Mouse (Mus musculus) liver, postnatal 0 days (tissue): ENCODE data around the gene Fam122b. TPM values are rescaled to one million over a fixed set of nuclear protein-coding genes. Genes with fewer than 3 reads are reported as not detected.

Experiments
- ATAC-seq: fragments of 200-750 bp; cut with Nextera tagmentation; 2 replicates; pipeline ENCODE4 v1.8.0; 2017; ENCODE audit warnings: mild to moderate bottlenecking, moderate library complexity
- DNase-seq: peaks from one replicate; pipeline ENCODE4 v3.0.0-alpha.2; 2016
- H3K27ac ChIP-seq: fragments of 300-500 bp; sonication (generic); 2 replicates; pipeline ENCODE4 v1.5.1; 2014; ENCODE audit warnings: antibody characterized with exemption, moderate library complexity, mild to moderate bottlenecking, low read depth
- H3K27me3 ChIP-seq: fragments of 300-500 bp; sonication (generic); 2 replicates; pipeline ENCODE4 v1.6.1; 2014; ENCODE audit warnings: low read length, control low read depth, mixed read lengths; ENCODE audit not compliant: insufficient read depth
- H3K36me3 ChIP-seq: fragments of 300-500 bp; sonication (generic); replicated peaks from 2 replicates; pipeline ENCODE4 v1.6.1; 2014; ENCODE audit warnings: mild to moderate bottlenecking, control low read depth, low read length, moderate library complexity, mixed read lengths; ENCODE audit not compliant: insufficient read depth
- H3K4me1 ChIP-seq: fragments of 300-500 bp; sonication (generic); 2 replicates; pipeline ENCODE4 v1.6.1; 2014; ENCODE audit warnings: antibody characterized with exemption, mild to moderate bottlenecking, control low read depth; ENCODE audit not compliant: insufficient read depth
- H3K4me2 ChIP-seq: fragments of 300-500 bp; sonication (generic); 2 replicates; pipeline ENCODE4 v1.6.1; 2014; ENCODE audit warnings: low read depth, mild to moderate bottlenecking, low read length, moderate library complexity, mixed read lengths
- H3K4me3 ChIP-seq: fragments of 300-500 bp; sonication (generic); 2 replicates; pipeline ENCODE4 v1.5.1; 2014; ENCODE audit warnings: low read depth, low read length
- H3K9ac ChIP-seq: fragments of 300-500 bp; sonication (generic); replicated peaks from 2 replicates; pipeline ENCODE4 v1.6.1; 2014; ENCODE audit warnings: mild to moderate bottlenecking, moderate library complexity
- H3K9me3 ChIP-seq: fragments of 300-500 bp; sonication (generic); 2 replicates; pipeline ENCODE4 v1.6.1; 2016; ENCODE audit warnings: mild to moderate bottlenecking, control low read depth, low read length, mixed read lengths
- CTCF ChIP-seq: sonication (generic); IDR thresholded peaks from 2 replicates; pipeline ENCODE4 v1.5.1; 2016; ENCODE audit warnings: antibody characterized with exemption, low read depth
- EP300 ChIP-seq: IDR thresholded peaks from 2 replicates; pipeline ENCODE4 v1.6.1; 2016; ENCODE audit warnings: antibody characterized with exemption, low read depth, mild to moderate bottlenecking
- WGBS: fragments of 180-500 bp; shearing (Covaris S2); extraction: QIAGEN DNeasy Blood & Tissue Kit; methylation state at CpG from one replicate; pipeline ENCODE4 v1.1.7; 2014; ENCODE audit not compliant: insufficient replicate concordance; 5-methylcytosine and 5-hydroxymethylcytosine counted together
- polyA plus RNA-seq: library from polyadenylated mRNA; unstranded; fragments of >200 nt; fragmentation: Nextera tagmentation; extraction: Ambion mirVana; gene quantifications from 2 replicates; pipeline ENCODE4 v1.2.1, GENCODE M21; 2015

The Fam122b gene
- polyA plus RNA-seq, 1 experiment from 2014 or later = 2.3 TPM

DNA sequence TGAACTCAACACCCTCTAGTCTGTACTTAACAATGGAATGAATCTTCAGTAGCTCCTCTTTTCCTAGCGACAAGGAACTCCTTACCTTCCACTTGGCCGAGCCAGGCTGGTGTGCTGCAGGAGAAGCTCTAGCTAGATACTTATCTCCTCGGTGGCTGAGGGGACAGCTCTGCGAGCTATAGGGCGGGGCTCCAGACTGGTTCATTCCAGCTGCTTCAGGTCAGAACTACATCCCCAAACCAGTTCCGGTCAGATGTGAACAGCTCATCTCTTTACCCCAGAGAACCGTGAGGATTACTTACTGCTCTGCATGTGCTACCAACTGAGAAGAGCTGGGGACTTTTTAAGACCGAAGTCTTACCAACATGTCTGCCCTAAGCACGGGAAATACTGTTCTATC, 3.4 kb downstream of the Fam122b start:
- WGBS = 58% methylated on average over 9 of the region's 9 CpGs
- Histone ChIP-seq H3K36me3 (no peaks in the 10 kb centered on the region), H3K4me2 (no peak overlapping the region), H3K9me3 (no peaks in the 10 kb centered on the region), H3K4me1 (peaks cover 4% of the 10 kb centered on the region; the same call in 1 of the 2 replicates), H3K4me3 (no peak overlapping the region), H3K27me3 (no peaks in the 10 kb centered on the region; the same call in 1 of the 2 replicates), H3K27ac (no peak overlapping the region), H3K9ac (no peak overlapping the region)
- ATAC-seq (no peak), DNase-seq (peak; percentile 13)
- no peak for TF ChIP-seq CTCF
- no peak for TF ChIP-seq EP300

DNA sequence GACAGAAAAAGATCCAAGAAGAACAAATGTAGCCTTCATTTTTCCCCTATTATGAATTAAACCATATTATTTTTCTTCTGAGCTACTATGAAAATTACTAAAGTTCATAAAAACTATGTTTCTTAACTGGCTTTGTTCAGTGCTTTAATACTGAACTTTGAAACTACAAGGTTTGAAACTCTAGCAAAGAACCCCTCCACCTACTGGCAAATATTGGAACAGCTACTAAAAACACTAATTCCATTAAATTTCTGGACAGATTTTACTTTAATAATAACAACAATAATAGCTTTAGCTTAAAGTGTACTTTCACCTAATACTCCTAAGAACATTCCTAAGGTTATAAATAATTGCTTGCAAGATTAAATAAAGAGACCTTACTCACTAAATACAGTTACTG, 14.4 kb downstream of the Fam122b start:
- no peak overlapping the region for H3K4me2 ChIP-seq
- ATAC-seq = no peak
- no peak overlapping the region for H3K27ac ChIP-seq
- no peak overlapping the region for H3K4me3 ChIP-seq
- no peak overlapping the region for H3K9ac ChIP-seq
- no peak for DNase-seq
- H3K4me1 ChIP-seq = no peaks in the 10 kb centered on the region
- no peaks in the 10 kb centered on the region for H3K9me3 ChIP-seq
- H3K36me3 ChIP-seq = no peaks in the 10 kb centered on the region
- H3K27me3 ChIP-seq = no peaks in the 10 kb centered on the region
- TF ChIP-seq CTCF (peak; percentile 43), EP300 (no peak)

DNA sequence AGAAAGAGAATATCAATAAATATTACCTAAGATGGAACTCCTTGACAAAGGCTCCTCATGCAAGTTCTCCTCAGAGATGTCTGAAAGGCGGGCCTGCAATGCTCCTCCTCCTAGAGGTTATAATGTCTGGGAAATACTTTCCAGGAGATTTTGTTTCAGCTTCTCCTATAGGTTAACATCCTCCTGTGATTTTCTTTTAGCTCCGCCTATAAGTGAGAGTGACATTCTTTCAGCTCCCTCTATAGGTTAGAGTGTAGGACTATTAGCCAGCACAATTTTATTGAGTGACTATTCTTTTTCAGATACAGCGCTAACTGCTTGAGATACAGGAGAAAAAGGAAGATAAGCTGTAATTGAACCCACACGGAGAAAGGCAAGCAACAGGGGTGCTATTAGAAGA, 29.6 kb downstream of the Fam122b start, which contains the start of gene Plac1:
Plac1 (minus strand) TSS at position 101 of the 400 bp plus-strand sequence.
- Histone ChIP-seq H3K27me3 (no peaks in the 10 kb centered on the region), H3K9ac (no peak within 1 kb of the TSS), H3K27ac (no peak within 1 kb of the TSS), H3K36me3 (no peaks in the 10 kb centered on the region), H3K4me2 (no peak within 1 kb of the TSS), H3K9me3 (no peaks in the 10 kb centered on the region), H3K4me1 (no peaks in the 10 kb centered on the region), H3K4me3 (no peak within 1 kb of the TSS)
- 58% methylated on average over 4 of the region's 4 CpGs for WGBS
- TF ChIP-seq CTCF = no peak
- no peak for TF ChIP-seq EP300
- DNase-seq = no peak
- ATAC-seq = no peak

DNA sequence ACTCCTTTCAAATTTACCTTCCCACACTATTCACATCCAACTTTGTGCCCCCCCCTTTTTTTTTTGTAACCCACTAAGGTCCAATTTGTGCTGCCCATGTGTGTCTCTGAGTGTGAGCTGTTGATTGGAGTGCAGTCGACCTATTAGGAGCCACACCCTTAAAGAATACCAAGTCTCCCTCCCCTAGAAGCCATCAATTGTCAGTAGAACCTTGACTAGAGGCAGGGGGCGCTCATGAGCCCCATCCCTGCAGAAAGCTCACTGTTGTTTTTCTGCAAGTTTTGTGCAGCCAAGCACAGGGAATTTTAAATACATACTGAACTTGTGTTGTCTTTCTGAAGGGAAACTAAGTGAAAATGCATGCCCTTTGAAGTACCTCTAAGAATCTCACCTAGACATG, 31.6 kb downstream of the Fam122b start:
- H3K4me1 ChIP-seq = no peaks in the 10 kb centered on the region
- no peak for TF ChIP-seq EP300
- peak; percentile 56 for TF ChIP-seq CTCF
- no peaks in the 10 kb centered on the region for H3K36me3 ChIP-seq
- no peaks in the 10 kb centered on the region for H3K27me3 ChIP-seq
- no peak overlapping the region for H3K27ac ChIP-seq
- no peak overlapping the region for H3K4me3 ChIP-seq
- 11% methylated on average over 2 of the region's 2 CpGs for WGBS
- no peaks in the 10 kb centered on the region for H3K9me3 ChIP-seq
- H3K9ac ChIP-seq = no peak overlapping the region
- ATAC-seq = no peak
- H3K4me2 ChIP-seq = no peak overlapping the region
- DNase-seq = peak; percentile 19

DNA sequence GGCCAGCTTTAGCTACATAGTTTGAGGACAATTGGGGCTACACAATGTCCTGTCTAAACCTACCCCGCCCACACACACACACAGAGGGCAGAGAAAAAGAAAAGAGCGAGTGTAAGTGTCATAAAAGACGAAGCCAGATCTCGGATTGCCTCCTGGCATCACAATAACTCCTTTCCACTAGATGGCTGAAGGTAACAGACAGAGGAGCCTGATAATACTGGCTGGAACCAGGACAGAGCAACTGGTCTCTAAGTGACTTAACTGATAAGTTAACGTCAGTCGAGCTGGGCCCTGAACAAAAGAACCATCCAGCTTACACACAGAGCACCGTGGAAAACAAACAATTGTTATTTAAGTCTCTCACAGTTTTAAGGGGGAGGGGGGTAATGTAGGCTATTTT, 33.2 kb downstream of the Fam122b start:
- Histone ChIP-seq H3K4me3 (no peak overlapping the region), H3K4me1 (no peaks in the 10 kb centered on the region), H3K36me3 (no peaks in the 10 kb centered on the region), H3K27ac (no peak overlapping the region), H3K27me3 (no peaks in the 10 kb centered on the region), H3K4me2 (no peak overlapping the region), H3K9me3 (no peaks in the 10 kb centered on the region), H3K9ac (no peak overlapping the region)
- DNase-seq = no peak
- TF ChIP-seq EP300 (no peak; the same call in 1 of the 2 replicates), CTCF (no peak)
- ATAC-seq = no peak
- WGBS = 57% methylated on average over 7 of the region's 7 CpGs

DNA sequence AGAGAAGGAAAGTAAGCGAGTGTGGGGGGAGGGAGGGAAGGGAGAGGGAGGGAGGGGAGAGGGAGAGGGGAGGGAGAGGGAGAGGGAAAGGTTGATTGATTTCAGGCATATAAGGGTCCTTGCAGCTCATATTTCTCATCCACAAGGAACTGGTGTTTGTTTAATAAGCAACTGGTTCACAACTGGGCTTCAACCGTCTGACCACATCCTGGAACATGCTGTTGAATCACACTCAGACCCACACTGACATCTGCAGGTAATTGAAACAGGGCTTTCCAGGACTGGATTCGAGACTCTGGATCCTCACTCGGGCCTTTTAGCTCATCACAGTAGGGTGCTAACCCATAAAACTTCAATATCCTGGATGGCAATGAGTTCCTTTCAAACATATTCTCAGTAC, 35.9 kb downstream of the Fam122b start:
- no peaks in the 10 kb centered on the region for H3K36me3 ChIP-seq
- no peaks in the 10 kb centered on the region for H3K4me1 ChIP-seq
- no peaks in the 10 kb centered on the region for H3K27me3 ChIP-seq
- H3K4me3 ChIP-seq = no peak overlapping the region
- H3K27ac ChIP-seq = no peak overlapping the region
- no peak for DNase-seq
- 40% methylated on average over 4 of the region's 4 CpGs for WGBS
- TF ChIP-seq EP300 (no peak), CTCF (peak; percentile 55)
- no peak overlapping the region for H3K9ac ChIP-seq
- no peak overlapping the region for H3K4me2 ChIP-seq
- ATAC-seq = no peak
- H3K9me3 ChIP-seq = no peaks in the 10 kb centered on the region

DNA sequence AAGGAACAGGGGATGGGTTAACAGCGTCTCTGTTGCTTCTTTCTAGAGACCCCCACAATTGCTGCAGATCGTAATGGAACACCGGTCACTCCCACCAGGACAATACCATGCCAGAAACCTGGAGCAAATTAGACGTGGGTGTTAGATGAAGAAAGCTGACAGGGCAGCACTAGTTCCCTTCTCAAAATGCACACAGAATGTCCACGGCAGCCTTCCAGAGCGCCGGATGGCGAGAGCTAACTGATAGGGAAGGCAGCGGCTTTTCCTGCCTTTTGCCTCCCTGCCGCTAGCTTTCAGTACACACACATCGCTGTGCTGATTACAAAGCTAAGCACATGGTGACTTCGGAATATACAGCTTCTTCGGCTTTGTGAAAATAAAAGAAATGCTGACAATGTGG, 37.6 kb downstream of the Fam122b start:
- DNase-seq (no peak), ATAC-seq (no peak)
- TF ChIP-seq EP300 = no peak
- TF ChIP-seq CTCF = no peak
- 0 out of 2 replicates have a peak overlapping the region, but pooled peaks have one; percentile 16 for H3K27ac ChIP-seq
- no peaks in the 10 kb centered on the region for H3K27me3 ChIP-seq
- no peak overlapping the region for H3K9ac ChIP-seq
- WGBS = 27% methylated on average over 13 of the region's 13 CpGs
- H3K4me1 ChIP-seq = no peaks in the 10 kb centered on the region
- peak overlapping the region; percentile 66 for H3K4me2 ChIP-seq
- no peaks in the 10 kb centered on the region for H3K36me3 ChIP-seq
- no peaks in the 10 kb centered on the region for H3K9me3 ChIP-seq
- H3K4me3 ChIP-seq = peak overlapping the region; percentile 30
